Mouse (Mus musculus) ovary, postnatal 14 days (tissue): Measurements from ENCODE around the gene Map7.

Experiments
- DNase-seq: peaks from one replicate; pipeline ENCODE4 v3.0.0; 2022; ENCODE audit warnings: low spot score

The Map7 gene

GRCm38 (mm10) chr10:20153507-20153906 lies 5.2 kb downstream of the Map7 start:
- no peak for DNase-seq

GRCm38 (mm10) chr10:20155401-20155800 lies 7.1 kb downstream of the Map7 start:
- no peak for DNase-seq

- no peak for DNase-seq
Measured at GRCm38 (mm10) chr10:20157021-20157726, 8.9 kb downstream of the Map7 start.

GRCm38 (mm10) chr10:20158756-20159155 lies 10.5 kb downstream of the Map7 start:
- DNase-seq = no peak

GRCm38 (mm10) chr10:20159308-20159707 lies 11.0 kb downstream of the Map7 start:
- no peak for DNase-seq

GRCm38 (mm10) chr10:20160914-20161313 lies 12.6 kb downstream of the Map7 start:
- no peak for DNase-seq

- DNase-seq = no peak
Measured at GRCm38 (mm10) chr10:20164810-20165209, 16.5 kb downstream of the Map7 start.

- DNase-seq = no peak
Measured at GRCm38 (mm10) chr10:20166797-20167196, 18.5 kb downstream of the Map7 start.

- no peak for DNase-seq
Measured at GRCm38 (mm10) chr10:20167467-20167866, 19.2 kb downstream of the Map7 start.

- DNase-seq = no peak
Measured at GRCm38 (mm10) chr10:20169182-20169674, 21.0 kb downstream of the Map7 start.

GRCm38 (mm10) chr10:20169927-20170604 lies 21.8 kb downstream of the Map7 start:
- no peak for DNase-seq

GRCm38 (mm10) chr10:20170605-20171088 lies 22.4 kb downstream of the Map7 start:
- DNase-seq = peak; percentile 54

- no peak for DNase-seq
Measured at GRCm38 (mm10) chr10:20171209-20171608, 22.9 kb downstream of the Map7 start.

- no peak for DNase-seq
Measured at GRCm38 (mm10) chr10:20171756-20172155, 23.5 kb downstream of the Map7 start.

- DNase-seq = no peak
Measured at GRCm38 (mm10) chr10:20173733-20174132, 25.5 kb downstream of the Map7 start.

- no peak for DNase-seq
Measured at GRCm38 (mm10) chr10:20176054-20176453, 27.8 kb downstream of the Map7 start.

- DNase-seq = no peak
Measured at GRCm38 (mm10) chr10:20178807-20179605, 30.7 kb downstream of the Map7 start.

- DNase-seq = no peak
Measured at GRCm38 (mm10) chr10:20181198-20181597, 32.9 kb downstream of the Map7 start.

- no peak for DNase-seq
Measured at GRCm38 (mm10) chr10:20181680-20182399, 33.6 kb downstream of the Map7 start.

- DNase-seq = no peak
Measured at GRCm38 (mm10) chr10:20184326-20184725, 36.1 kb downstream of the Map7 start.

GRCm38 (mm10) chr10:20185264-20185663 lies 37.0 kb downstream of the Map7 start:
- DNase-seq = no peak

- DNase-seq = no peak
Measured at GRCm38 (mm10) chr10:20185806-20186205, 37.5 kb downstream of the Map7 start.
